Mouse (Mus musculus): ENCODE measurements around the gene Gm4756.
"Not testable (repeated sequence)": the region's sequence is repeated elsewhere in the genome, so short reads cannot be mapped to it uniquely, and the experiment has no call there.

Gm4756 gene

GRCm38 (mm10) chr12:72648921-72649320, 540 bp downstream of the Gm4756 start:
- DNase-seq = no peak

GRCm38 (mm10) chr12:72638025-72638424, 11.4 kb downstream of the Gm4756 start:
- no peak for DNase-seq

GRCm38 (mm10) chr12:72628751-72629150, 20.7 kb downstream of the Gm4756 start:
- no peak for DNase-seq

- DNase-seq = no peak
These were observed 26.5 kb downstream of the Gm4756 start for GRCm38 (mm10) chr12:72622853-72623496.

GRCm38 (mm10) chr12:72621441-72621840, 28.0 kb downstream of the Gm4756 start:
- DNase-seq = no peak

GRCm38 (mm10) chr12:72620856-72621255, 28.6 kb downstream of the Gm4756 start:
- no peak for DNase-seq

GRCm38 (mm10) chr12:72612053-72612452, 37.4 kb downstream of the Gm4756 start:
- DNase-seq = no peak

GRCm38 (mm10) chr12:72598731-72599130, 50.7 kb downstream of the Gm4756 start:
- not testable (repeated sequence) for DNase-seq

- no peak for DNase-seq
These were observed 55.5 kb downstream of the Gm4756 start for GRCm38 (mm10) chr12:72594001-72594400.

- DNase-seq = no peak
These were observed 56.5 kb downstream of the Gm4756 start for GRCm38 (mm10) chr12:72592991-72593390.

GRCm38 (mm10) chr12:72585339-72585738, 64.1 kb downstream of the Gm4756 start:
- DNase-seq = no peak

GRCm38 (mm10) chr12:72583099-72583498, 66.4 kb downstream of the Gm4756 start:
- DNase-seq = no peak

- DNase-seq = no peak
These were observed 67.4 kb downstream of the Gm4756 start for GRCm38 (mm10) chr12:72582021-72582420.

- no peak for DNase-seq
These were observed 85.1 kb downstream of the Gm4756 start for GRCm38 (mm10) chr12:72564281-72564795.

- DNase-seq = no peak
These were observed 95.1 kb downstream of the Gm4756 start for GRCm38 (mm10) chr12:72554347-72554746.

- no peak for DNase-seq
These were observed 110.9 kb downstream of the Gm4756 start for GRCm38 (mm10) chr12:72538571-72538970.

GRCm38 (mm10) chr12:72536021-72536597, 113.4 kb downstream of the Gm4756 start, which contains the start of gene Pcnx4:
Gene Pcnx4 (plus strand): TSS chr12:72536383.
- DNase-seq = peak; percentile 95

GRCm38 (mm10) chr12:72535599-72535998, 113.9 kb downstream of the Gm4756 start:
- peak; percentile 28 for DNase-seq

GRCm38 (mm10) chr12:72533986-72534385, 115.5 kb downstream of the Gm4756 start:
- no peak for DNase-seq

GRCm38 (mm10) chr12:72532303-72532702, 117.2 kb downstream of the Gm4756 start:
- no peak for DNase-seq

Measured in right cerebral cortex, postnatal 4 days (tissue).